Comparison of ENCODE assay signal across 1 mouse cellular context in genomic region chr16:59521752-59522423, GRCm38 (mm10).
TF ChIP-seq lines count a peak whose summit lies in the region.

No protein-coding gene starts in this region.

TF ChIP-seq in CH12.LX, 34 proteins besides CTCF, POLR2A, EP300 and RAD21 (continued from another document):
- peak; percentile 86 for TF ChIP-seq MEF2A (IDR thresholded peaks at IDR 0.05; ENCODE audit: borderline replicate concordance, low read depth, low read length)
- peak; percentile 64; the same call in 1 of the 2 replicates for TF ChIP-seq TBP (conservative IDR thresholded peaks at IDR 0.05; ENCODE audit: low read depth, low read length)
- peak; percentile 66 for TF ChIP-seq RCOR1 (conservative IDR thresholded peaks at IDR 0.05; ENCODE audit: low read depth, low read length)
- TF ChIP-seq CHD2 (IDR thresholded peaks at IDR 0.05; ENCODE audit: low read length) = peak; percentile 71
- TF ChIP-seq TCF12 (IDR thresholded peaks at IDR 0.05; ENCODE audit: low read depth, low read length) = peak; percentile 77
- TF ChIP-seq IRF4 (IDR thresholded peaks at IDR 0.05; ENCODE audit: low read depth, low read length) = peak; percentile 97
- TF ChIP-seq GABPA (IDR thresholded peaks at IDR 0.05; ENCODE audit: insufficient replicate concordance, low read depth, low read length) = no peak
- no peak for TF ChIP-seq UBTF (IDR thresholded peaks at IDR 0.05; ENCODE audit: low read depth, low read length)
- 0 out of 2 replicates have a peak, but pooled peaks have one; percentile 27 for TF ChIP-seq SMC3 (IDR thresholded peaks at IDR 0.05; ENCODE audit: low read depth, low read length)
- no peak for TF ChIP-seq ZKSCAN1 (IDR thresholded peaks at IDR 0.05; ENCODE audit: borderline replicate concordance, low read depth, low read length)
- no peak for TF ChIP-seq ZC3H11A (IDR thresholded peaks at IDR 0.05; ENCODE audit: low read depth, low read length)
- TF ChIP-seq MAZ (IDR thresholded peaks at IDR 0.05; ENCODE audit: low read depth, low read length) = no peak
- TF ChIP-seq HCFC1 (IDR thresholded peaks at IDR 0.05; ENCODE audit: low read depth, low read length) = peak; percentile 47
- no peak for TF ChIP-seq MAX (IDR thresholded peaks at IDR 0.05; ENCODE audit: low read length)
- 0 out of 2 replicates have a peak, but pooled peaks have one; percentile 26 for TF ChIP-seq KAT2A (IDR thresholded peaks at IDR 0.05; ENCODE audit: insufficient replicate concordance, low read length)
- TF ChIP-seq JUND (conservative IDR thresholded peaks at IDR 0.05; ENCODE audit: low read depth, low read length) = peak; percentile 98
- peak; percentile 97 for TF ChIP-seq BHLHE40 (IDR thresholded peaks at IDR 0.05; ENCODE audit: low read depth, low read length)
- peak; percentile 79 for TF ChIP-seq ETS1 (conservative IDR thresholded peaks at IDR 0.05; ENCODE audit: low read depth, low read length)
TF ChIP-seq in CH12.LX: peak in this region for 21.
